Mouse (Mus musculus): Measurements from ENCODE around the gene Slamf9. TPM values are rescaled to one million over a fixed set of nuclear protein-coding genes. Genes with fewer than 3 reads are reported as not detected.

The Slamf9 gene
- polyA plus RNA-seq (2015; fragmentation: Nextera tagmentation; extraction: Ambion mirVana) = 1.2 and 1.3 TPM in 2 replicates

DNA sequence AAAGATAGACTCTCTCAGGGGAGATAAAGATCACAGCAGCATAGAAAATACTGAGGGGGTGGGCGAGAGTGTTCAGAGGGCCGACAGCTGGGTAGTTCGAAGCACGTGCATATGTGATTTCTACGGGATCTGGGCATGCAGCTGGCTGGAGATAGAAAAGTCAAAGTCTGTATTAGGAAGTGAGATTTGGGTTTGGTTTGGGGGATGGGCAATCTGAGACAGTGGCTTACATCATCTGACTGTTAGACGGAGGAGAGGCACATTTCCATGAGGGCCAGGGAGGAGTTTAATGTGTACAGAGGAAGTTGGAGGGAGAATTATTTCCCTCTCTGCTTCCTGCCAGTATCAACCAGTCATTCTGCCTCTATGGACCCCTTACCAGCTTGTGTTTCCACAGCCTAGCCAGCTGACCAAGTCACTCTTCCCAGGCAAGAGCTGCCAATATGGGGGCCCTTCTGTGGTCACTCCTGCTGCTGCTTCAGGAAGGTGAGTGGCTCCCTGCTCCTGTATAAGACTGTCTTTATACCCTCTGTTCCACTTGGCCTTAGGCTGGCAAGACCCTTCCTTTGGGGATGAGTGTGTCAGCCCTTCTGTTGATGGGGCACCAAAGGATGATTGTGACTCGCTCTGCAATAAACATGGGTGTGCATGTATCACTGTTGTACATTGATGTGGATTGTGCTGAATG lies at the start of gene Slamf9:
Gene Slamf9, plus strand, starts transcription at position 305 of the 688 bp plus-strand sequence.

DNA sequence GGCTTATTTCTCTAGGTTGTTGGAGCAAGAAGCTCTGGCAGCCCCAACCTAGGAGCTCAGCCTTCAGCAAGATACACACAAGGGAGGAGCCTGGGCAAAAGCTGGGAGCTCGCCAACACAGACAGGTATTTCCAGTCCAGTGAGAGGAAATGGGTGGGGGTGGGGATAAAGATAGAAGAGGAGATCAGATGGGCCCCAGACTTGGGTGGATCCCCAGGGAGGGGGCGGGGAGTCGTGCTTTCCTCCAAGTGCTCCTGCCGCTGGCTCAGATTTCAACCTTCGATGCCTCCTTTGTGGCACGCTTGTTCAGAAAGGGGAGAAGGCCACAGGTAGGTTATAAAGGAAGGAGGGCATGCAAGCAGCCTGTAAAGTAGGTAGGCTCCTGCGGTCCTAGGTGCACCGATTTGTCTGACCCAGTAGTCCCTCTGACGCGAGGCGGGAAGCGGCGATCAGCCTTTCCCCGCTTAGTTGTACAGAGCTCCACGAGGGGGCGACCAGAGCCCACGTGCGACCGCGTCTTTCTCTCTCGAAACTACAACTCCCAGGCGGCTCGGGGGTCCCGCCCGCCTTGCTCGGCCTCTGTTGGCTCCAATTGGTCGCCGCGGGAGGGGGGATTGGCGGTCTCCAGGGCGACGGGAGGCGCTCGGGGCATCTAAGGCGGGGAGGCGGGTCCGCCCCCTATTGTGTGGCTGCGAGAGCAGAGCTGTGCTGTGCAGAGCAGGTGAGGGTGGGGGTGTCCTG lies 6.6 kb downstream of the Slamf9 start, which contains the start of gene Igsf9:
Gene Igsf9, plus strand, starts transcription at position 249 of the 741 bp plus-strand sequence.

DNA sequence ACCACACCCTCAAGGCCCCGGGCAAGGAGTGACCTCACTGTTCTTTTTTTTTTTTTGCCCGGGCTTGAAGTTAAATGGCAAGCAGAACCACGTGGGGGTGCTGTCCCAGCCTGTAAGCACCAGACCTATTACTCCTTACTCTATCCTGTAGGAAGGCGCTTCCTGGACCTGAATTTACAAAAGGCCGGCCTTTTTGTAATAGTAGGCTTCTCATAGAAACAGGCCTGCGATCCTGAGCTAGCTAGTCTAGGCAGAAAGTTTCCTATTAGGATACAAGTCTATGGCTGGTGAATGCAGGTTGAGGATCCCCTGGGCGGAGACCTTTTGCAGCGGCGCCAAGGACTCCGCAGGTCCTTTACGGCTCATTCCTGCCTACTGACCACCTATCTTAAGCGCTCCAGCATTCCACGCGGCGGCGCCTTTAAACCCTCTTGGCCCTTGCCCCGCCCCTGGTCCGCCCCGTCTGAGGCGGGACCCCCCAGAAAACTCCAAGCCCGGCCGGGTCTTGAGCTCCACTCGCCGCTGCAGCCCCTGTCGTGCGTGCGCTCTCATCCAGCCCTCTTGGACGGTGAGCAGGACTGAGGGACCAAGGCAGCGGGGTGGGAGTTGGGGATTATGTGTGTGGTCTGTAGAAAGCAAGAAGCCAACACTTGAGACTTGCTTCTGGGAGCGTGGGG lies 24.7 kb downstream of the Slamf9 start, which contains the start of gene Tagln2:
Gene Tagln2, plus strand, starts transcription at position 283 of the 677 bp plus-strand sequence.

DNA sequence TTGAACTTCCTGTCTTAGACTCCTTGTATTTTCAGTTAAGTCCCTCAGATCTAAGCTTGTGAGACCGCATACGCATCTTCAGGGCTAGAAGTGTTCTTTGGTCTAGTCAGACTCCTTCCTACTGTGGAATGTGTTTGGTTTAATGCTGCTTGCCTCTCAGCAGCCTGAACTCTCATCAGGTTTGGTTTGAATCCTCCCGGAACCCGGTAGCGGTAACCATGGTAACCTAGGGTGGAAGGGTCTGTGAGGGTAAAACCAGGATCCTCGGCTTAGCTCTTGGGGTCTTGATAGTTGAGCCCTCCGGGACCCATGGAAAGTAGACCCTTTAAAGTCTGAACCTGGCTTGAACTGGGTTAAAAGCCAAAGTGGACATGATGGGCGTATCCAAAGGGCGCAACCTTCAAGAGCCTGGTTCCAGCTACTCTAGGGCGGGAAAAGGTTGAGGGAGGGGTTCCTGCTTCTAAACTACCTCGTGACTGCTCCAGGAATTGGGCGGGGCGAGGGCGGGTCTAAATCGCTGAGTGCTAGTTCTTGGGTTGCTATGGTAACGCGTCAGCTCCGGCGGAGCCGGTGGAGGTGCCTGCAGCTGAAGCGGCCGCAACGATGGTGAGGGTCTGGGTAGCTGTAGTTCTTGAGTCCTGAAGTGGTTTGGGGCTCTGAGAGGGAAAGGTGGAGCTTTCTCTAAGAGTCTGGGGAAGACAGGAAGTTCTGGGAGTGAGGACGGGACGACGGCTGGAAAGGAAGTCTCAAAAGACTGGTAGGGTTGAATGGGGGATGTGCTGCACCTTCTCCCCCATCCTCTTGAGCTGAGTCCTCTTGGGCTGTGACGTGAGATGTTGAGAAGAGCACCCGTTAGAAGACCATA lies 45.6 kb downstream of the Slamf9 start, which contains the start of gene Cfap45:
Gene Cfap45, plus strand, starts transcription at position 226 of the 865 bp plus-strand sequence.

Other genes with a start within 250 kb of the Slamf9 start
- gene Atp1a4, start 216.9 kb upstream of the Slamf9 start, polyA plus RNA-seq (2015; fragmentation: Nextera tagmentation; extraction: Ambion mirVana) = not detected in 2 replicates
- 19.6 and 21.5 TPM in 2 replicates for gene Igsf8, start 213.7 kb upstream of the Slamf9 start, polyA plus RNA-seq (2015; fragmentation: Nextera tagmentation; extraction: Ambion mirVana)
- gene Atp1a2, start 177.3 kb upstream of the Slamf9 start, polyA plus RNA-seq (2015; fragmentation: Nextera tagmentation; extraction: Ambion mirVana) = 1.5 and 2.7 TPM in 2 replicates
- gene Kcnj9, start 146.0 kb upstream of the Slamf9 start, polyA plus RNA-seq (2015; fragmentation: Nextera tagmentation; extraction: Ambion mirVana) = 0.07 TPM in 1 of 2 replicates, not detected in the other
- 0.28 and 0.35 TPM in 2 replicates for gene Kcnj10, start 134.1 kb upstream of the Slamf9 start, polyA plus RNA-seq (2015; fragmentation: Nextera tagmentation; extraction: Ambion mirVana)
- 3.3 and 3.5 TPM in 2 replicates for gene Pigm, start 98.8 kb upstream of the Slamf9 start, polyA plus RNA-seq (2015; fragmentation: Nextera tagmentation; extraction: Ambion mirVana)
- 1.5 and 1.7 TPM in 2 replicates for gene Igsf9, start 6.4 kb downstream of the Slamf9 start, polyA plus RNA-seq (2015; fragmentation: Nextera tagmentation; extraction: Ambion mirVana)
- gene Tagln2, start 24.7 kb downstream of the Slamf9 start, polyA plus RNA-seq (2015; fragmentation: Nextera tagmentation; extraction: Ambion mirVana) = 162 and 194 TPM in 2 replicates
- 2.2 and 2.6 TPM in 2 replicates for gene Cfap45, start 45.4 kb downstream of the Slamf9 start, polyA plus RNA-seq (2015; fragmentation: Nextera tagmentation; extraction: Ambion mirVana)
- 0.13 TPM in 1 of 2 replicates, not detected in the other for gene Vsig8, start 80.6 kb downstream of the Slamf9 start, polyA plus RNA-seq (2015; fragmentation: Nextera tagmentation; extraction: Ambion mirVana)
- 0.20 and 0.69 TPM in 2 replicates for gene Slamf8, start 115.2 kb downstream of the Slamf9 start, polyA plus RNA-seq (2015; fragmentation: Nextera tagmentation; extraction: Ambion mirVana)
- 0.28 and 0.29 TPM in 2 replicates for gene Fcrl6, start 127.2 kb downstream of the Slamf9 start, polyA plus RNA-seq (2015; fragmentation: Nextera tagmentation; extraction: Ambion mirVana)
- gene Dusp23, start 157.6 kb downstream of the Slamf9 start, polyA plus RNA-seq (2015; fragmentation: Nextera tagmentation; extraction: Ambion mirVana) = 5.5 and 8.1 TPM in 2 replicates
- 0.18 TPM in 1 of 2 replicates, not detected in the other for gene Crp, start 222.7 kb downstream of the Slamf9 start, polyA plus RNA-seq (2015; fragmentation: Nextera tagmentation; extraction: Ambion mirVana)